Mouse (Mus musculus): ENCODE results near the gene Lmx1b. TPM values are rescaled to one million over a fixed set of nuclear protein-coding genes. Genes with fewer than 3 reads are reported as not detected.

Lmx1b gene
- polyA plus RNA-seq, 1 experiment from 2014 or later = not detected

- Histone ChIP-seq H3K36me3 (ENCODE audit: control insufficient read depth, insufficient read depth, low read length) (no peaks in the 10 kb centered on the region), H3K9me3 (ENCODE audit: control insufficient read depth, low read length) (no peaks in the 10 kb centered on the region), H3K4me2 (replicated peaks; ENCODE audit: low read depth) (no peak overlapping the region), H3K27me3 (ENCODE audit: control insufficient read depth, insufficient read depth, low read length) (peaks cover 16% of the 10 kb centered on the region; the same call in 1 of the 2 replicates), H3K27ac (replicated peaks) (no peak overlapping the region), H3K4me1 (replicated peaks; ENCODE audit: control insufficient read depth, insufficient read depth) (no peaks in the 10 kb centered on the region), H3K4me3 (ENCODE audit: low read depth, low read length) (no peak overlapping the region), H3K9ac (ENCODE audit: low read length) (no peak overlapping the region)
- DNase-seq (ENCODE audit: low spot score) (no peak), ATAC-seq (ENCODE audit: low FRiP score, low TSS enrichment) (no peak)
- TF ChIP-seq EP300 (optimal IDR thresholded peaks at IDR 0.05) (no peak), CTCF (IDR thresholded peaks at IDR 0.05; ENCODE audit: low read depth) (no peak)
- 21% methylated on average over 10 of the region's 10 CpGs for WGBS
These were observed 13.3 kb downstream of the Lmx1b start for GRCm38 (mm10) chr2:33627058-33627375.

- peaks cover 13% of the 10 kb centered on the region; the same call in 1 of the 2 replicates for H3K27me3 ChIP-seq (ENCODE audit: control insufficient read depth, insufficient read depth, low read length)
These were observed 13.9 kb downstream of the Lmx1b start for GRCm38 (mm10) chr2:33626262-33627057.

DNA sequence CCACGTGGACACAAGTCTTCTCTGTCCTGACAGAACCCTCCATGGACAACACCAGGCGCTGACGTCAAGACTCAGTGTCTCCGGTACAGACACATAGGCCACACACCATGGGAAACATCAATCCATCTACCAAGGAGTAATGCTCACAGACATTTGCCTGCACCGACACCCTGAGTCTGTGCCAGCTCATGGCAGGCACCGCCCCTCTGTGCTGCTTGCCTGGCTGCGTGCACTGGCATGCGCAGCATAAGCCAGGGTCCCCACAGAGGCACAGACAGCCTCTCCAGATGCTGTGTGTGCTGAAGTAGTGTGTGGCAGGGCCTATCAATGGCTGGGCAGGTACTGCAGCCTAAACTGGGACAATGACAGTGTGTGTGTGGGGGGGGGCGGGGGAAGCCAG is 22.6 kb downstream of the Lmx1b start:
- H3K27me3 ChIP-seq (ENCODE audit: control insufficient read depth, insufficient read depth, low read length) = no peaks in the 10 kb centered on the region
- no peaks in the 10 kb centered on the region for H3K36me3 ChIP-seq (ENCODE audit: control insufficient read depth, insufficient read depth, low read length)
- peak; percentile 19; the same call in 1 of the 2 replicates for ATAC-seq (ENCODE audit: low FRiP score, low TSS enrichment)
- no peak overlapping the region for H3K27ac ChIP-seq (replicated peaks)
- no peaks in the 10 kb centered on the region for H3K9me3 ChIP-seq (ENCODE audit: control insufficient read depth, low read length)
- H3K4me3 ChIP-seq (ENCODE audit: low read depth, low read length) = no peak overlapping the region
- H3K4me2 ChIP-seq (replicated peaks; ENCODE audit: low read depth) = no peak overlapping the region
- H3K9ac ChIP-seq (ENCODE audit: low read length) = no peak overlapping the region
- 68% methylated on average over 9 of the region's 9 CpGs for WGBS
- TF ChIP-seq CTCF (IDR thresholded peaks at IDR 0.05; ENCODE audit: low read depth) (no peak), EP300 (optimal IDR thresholded peaks at IDR 0.05) (no peak)
- DNase-seq (ENCODE audit: low spot score) = no peak
- peaks cover 5% of the 10 kb centered on the region; the same call in 1 of the 2 replicates for H3K4me1 ChIP-seq (replicated peaks; ENCODE audit: control insufficient read depth, insufficient read depth)

More at GRCm38 (mm10) chr2:33626262-33627057, 13.9 kb downstream of the Lmx1b start:
- DNase-seq (ENCODE audit: low spot score) = no peak
- no peak for ATAC-seq (ENCODE audit: low FRiP score, low TSS enrichment)
- H3K36me3 ChIP-seq (ENCODE audit: control insufficient read depth, insufficient read depth, low read length) = no peaks in the 10 kb centered on the region
- no peak for TF ChIP-seq EP300 (optimal IDR thresholded peaks at IDR 0.05)
- TF ChIP-seq CTCF (IDR thresholded peaks at IDR 0.05; ENCODE audit: low read depth) = no peak
- H3K4me2 ChIP-seq (replicated peaks; ENCODE audit: low read depth) = no peak overlapping the region
- no peak overlapping the region for H3K27ac ChIP-seq (replicated peaks)
- H3K9me3 ChIP-seq (ENCODE audit: control insufficient read depth, low read length) = no peaks in the 10 kb centered on the region
- no peak overlapping the region for H3K9ac ChIP-seq (ENCODE audit: low read length)
- no peaks in the 10 kb centered on the region for H3K4me1 ChIP-seq (replicated peaks; ENCODE audit: control insufficient read depth, insufficient read depth)
- WGBS = 29% methylated on average over 16 of the region's 16 CpGs
- no peak overlapping the region for H3K4me3 ChIP-seq (ENCODE audit: low read depth, low read length)

DNA sequence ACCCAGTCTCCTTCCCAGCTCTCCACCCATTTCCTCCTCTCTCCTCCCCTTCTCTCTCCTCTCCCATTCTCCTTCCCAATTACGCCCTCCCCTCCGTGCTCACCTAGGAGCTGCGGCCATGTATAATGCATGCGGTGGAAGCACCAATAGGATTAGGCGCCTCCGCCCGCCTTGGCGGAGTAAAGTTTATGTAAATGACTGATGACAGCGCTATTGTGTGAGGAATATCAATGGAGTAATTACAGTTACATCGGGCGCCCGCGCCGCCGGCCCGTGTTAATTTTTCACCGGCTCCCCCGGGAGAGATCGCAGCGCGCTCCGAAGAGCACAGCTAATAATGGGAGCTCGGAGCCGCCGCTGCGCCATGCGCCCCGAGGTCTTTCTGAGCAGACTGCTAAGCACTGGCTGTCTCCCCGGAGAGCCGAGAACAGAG is 23.9 kb downstream of the Lmx1b start:
- no peaks in the 10 kb centered on the region for H3K9me3 ChIP-seq (ENCODE audit: control insufficient read depth, low read length)
- DNase-seq (ENCODE audit: low spot score) (peak; percentile 41), ATAC-seq (ENCODE audit: low FRiP score, low TSS enrichment) (peak; percentile 51; the same call in 1 of the 2 replicates)
- peaks cover 5% of the 10 kb centered on the region; the same call in 1 of the 2 replicates for H3K4me1 ChIP-seq (replicated peaks; ENCODE audit: control insufficient read depth, insufficient read depth)
- H3K27me3 ChIP-seq (ENCODE audit: control insufficient read depth, insufficient read depth, low read length) = no peaks in the 10 kb centered on the region
- H3K4me2 ChIP-seq (replicated peaks; ENCODE audit: low read depth) = peak overlapping the region; percentile 55
- TF ChIP-seq EP300 (optimal IDR thresholded peaks at IDR 0.05) (no peak), CTCF (IDR thresholded peaks at IDR 0.05; ENCODE audit: low read depth) (no peak)
- no peaks in the 10 kb centered on the region for H3K36me3 ChIP-seq (ENCODE audit: control insufficient read depth, insufficient read depth, low read length)
- H3K9ac ChIP-seq (ENCODE audit: low read length) = 0 out of 2 replicates have a peak overlapping the region, but pooled peaks have one; percentile 1
- under 1% methylated on average over 30 of the region's 30 CpGs for WGBS
- H3K4me3 ChIP-seq (ENCODE audit: low read depth, low read length) = peak overlapping the region; percentile 31
- no peak overlapping the region for H3K27ac ChIP-seq (replicated peaks)

DNA sequence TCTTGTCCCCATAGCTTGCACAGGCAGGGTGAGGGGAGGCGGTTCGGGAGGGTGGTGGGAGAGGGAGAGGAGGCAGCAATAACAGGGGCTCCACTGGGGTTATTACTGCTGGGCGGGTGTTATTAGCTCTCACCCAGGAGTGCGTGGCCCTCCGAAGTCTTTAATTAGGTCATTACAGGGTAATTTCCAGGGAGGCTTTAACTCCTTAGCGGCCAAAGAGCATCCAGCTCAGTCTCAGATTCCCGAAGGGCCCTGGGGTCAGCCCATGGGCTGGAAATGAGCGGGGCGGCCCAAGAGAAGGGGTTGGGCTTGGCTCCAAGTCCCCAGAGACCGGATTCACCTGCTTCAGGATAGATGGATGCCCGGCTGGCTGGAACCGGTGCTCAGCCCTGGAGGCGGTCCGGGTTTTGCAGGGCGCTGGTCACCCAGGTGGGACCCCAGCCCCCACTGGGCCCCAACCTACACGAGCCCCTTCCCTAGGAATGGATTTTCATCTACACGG is 24.4 kb downstream of the Lmx1b start:
- H3K4me1 ChIP-seq (replicated peaks; ENCODE audit: control insufficient read depth, insufficient read depth) = peaks cover 5% of the 10 kb centered on the region; the same call in 1 of the 2 replicates
- WGBS = 14% methylated on average over 17 of the region's 17 CpGs

More for the DNA sequence above, 24.4 kb downstream of the Lmx1b start:
- Histone ChIP-seq H3K27ac (replicated peaks) (no peak overlapping the region), H3K4me3 (ENCODE audit: low read depth, low read length) (peak overlapping the region; percentile 31), H3K27me3 (ENCODE audit: control insufficient read depth, insufficient read depth, low read length) (no peaks in the 10 kb centered on the region), H3K36me3 (ENCODE audit: control insufficient read depth, insufficient read depth, low read length) (no peaks in the 10 kb centered on the region), H3K9ac (ENCODE audit: low read length) (no peak overlapping the region), H3K9me3 (ENCODE audit: control insufficient read depth, low read length) (no peaks in the 10 kb centered on the region), H3K4me2 (replicated peaks; ENCODE audit: low read depth) (peak overlapping the region; percentile 55)
- DNase-seq (ENCODE audit: low spot score) (no peak), ATAC-seq (ENCODE audit: low FRiP score, low TSS enrichment) (no peak)
- TF ChIP-seq CTCF (IDR thresholded peaks at IDR 0.05; ENCODE audit: low read depth) (no peak), EP300 (optimal IDR thresholded peaks at IDR 0.05) (no peak)

Measured in stomach, postnatal 0 days (tissue).